Mouse (Mus musculus): ENCODE results near the gene Eps8.

DNA sequence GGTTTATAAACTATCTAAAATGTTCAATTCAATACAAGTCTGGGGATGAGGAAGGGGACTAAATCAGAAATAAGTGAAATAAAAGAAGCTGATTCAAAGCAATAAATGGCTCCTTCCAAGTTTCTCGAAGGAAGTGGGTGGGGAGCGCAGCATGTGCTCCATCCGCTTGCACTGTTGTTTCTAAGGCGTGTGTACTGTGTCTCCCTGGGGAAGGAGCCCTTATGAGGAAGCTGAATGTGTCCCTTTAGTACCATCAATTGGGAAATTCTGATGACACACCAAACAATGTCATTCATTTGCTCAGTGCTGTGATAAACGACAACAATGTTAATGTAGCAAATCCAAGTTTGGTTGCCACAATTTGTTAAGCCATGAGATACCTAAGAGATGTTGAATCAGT is 33.0 kb upstream of the Eps8 start:
- TF ChIP-seq POLR2A (IDR thresholded peaks at IDR 0.05; ENCODE audit: borderline replicate concordance, extremely low read depth, low read depth, low read length) (no peak), CTCF (IDR thresholded peaks at IDR 0.05; ENCODE audit: insufficient read depth, low read length) (no peak)

All from lung, adult 2 months (tissue).